ENCODE assay signal across 9 mouse cellular contexts in genomic region chr10:5867981-5868552, GRCm38 (mm10). TPM values are rescaled to one million over a fixed set of nuclear protein-coding genes. Genes with fewer than 3 reads are reported as not detected.
DNase-seq lines count a peak whose midpoint lies in the region; ATAC-seq and TF ChIP-seq lines count a peak whose summit lies in the region.
"Had no signal": no experiment of that assay in that cellular context is flagged by ENCODE, and none has a peak within 500 bp of the region (broad histone marks: within the 10 kb centered on the region; RNA-seq: fewer than 3 reads in every experiment).

No protein-coding gene starts in this region.

- WGBS in cerebellum, adult 2 months: 18% methylated on average over 11 of the region's 11 CpGs
- 41% methylated on average over 11 of the region's 11 CpGs for WGBS in hindbrain, embryonic 16.5 days

- H3K27me3 ChIP-seq in cerebellum, adult 2 months (ENCODE audit: control insufficient read depth, insufficient read depth, low read length): no peaks in the 10 kb centered on the region
- no peaks in the 10 kb centered on the region for H3K27me3 ChIP-seq in hindbrain, embryonic 16.5 days (replicated peaks; ENCODE audit: control insufficient read depth, insufficient read depth, low read length)
- H3K27me3 ChIP-seq: heart, embryonic 15.5 days had no signal

- no peaks in the 10 kb centered on the region for H3K36me3 ChIP-seq in hindbrain, embryonic 16.5 days (ENCODE audit: control insufficient read depth, insufficient read depth, low read length)
- H3K36me3 ChIP-seq: heart, embryonic 15.5 days had no signal

- peak overlapping the region; percentile 42 for H3K4me2 ChIP-seq in hindbrain, embryonic 16.5 days (ENCODE audit: low read length)
- H3K4me2 ChIP-seq: heart, embryonic 15.5 days had no signal

- no peak overlapping the region for H3K4me3 ChIP-seq in cerebellum, adult 2 months (replicated peaks; ENCODE audit: insufficient read depth, low read depth, low read length)
- H3K4me3 ChIP-seq in hindbrain, embryonic 16.5 days (ENCODE audit: low read length): no peak overlapping the region
- H3K4me3 ChIP-seq: heart, embryonic 15.5 days had no signal

- no peak overlapping the region for H3K9ac ChIP-seq in hindbrain, embryonic 16.5 days (ENCODE audit: low read depth, low read length)
- H3K9ac ChIP-seq: heart, embryonic 15.5 days had no signal

- TF ChIP-seq POLR2A in cerebellum, adult 2 months (IDR thresholded peaks at IDR 0.05; ENCODE audit: borderline replicate concordance, insufficient read depth, low read length): no peak

- intact Hi-C loops in gastrocnemius, postnatal 14 days (cut with DNase I; ENCODE audit: low total_unique reads): no loop called here

- peak; percentile 77 for ATAC-seq in hindbrain, embryonic 16.5 days
- ATAC-seq in activated CD4-positive, CD25-positive, alpha-beta regulatory T cell, adult 4 months: no peak

- DNase-seq in left cerebral cortex, adult 18-20 months (ENCODE audit: low spot score in 2 of 2): peak; percentile 17 to 28
- DNase-seq in left cerebral cortex, adult 11 months (ENCODE audit: low spot score): no peak
- DNase-seq in cerebellum, adult 2 months: peak; percentile 42 to 71
- peak; percentile 54 to 62 for DNase-seq in right cerebral cortex, postnatal 10 days (ENCODE audit: low spot score in 2 of 2)
- no peak for DNase-seq in gastrocnemius, postnatal 14 days

- no peaks in the 10 kb centered on the region for H3K9me3 ChIP-seq in hindbrain, embryonic 16.5 days (ENCODE audit: control insufficient read depth, low read length)
- H3K9me3 ChIP-seq: heart, embryonic 15.5 days had no signal

- no peak overlapping the region for H3K27ac ChIP-seq in cerebellum, adult 2 months (ENCODE audit: insufficient read depth, low read length)
- peak overlapping the region; percentile 29; the same call in 1 of the 2 replicates for H3K27ac ChIP-seq in hindbrain, embryonic 16.5 days (ENCODE audit: low read depth, low read length)
- H3K27ac ChIP-seq: heart, embryonic 15.5 days had no signal

- no peak for TF ChIP-seq CTCF in cerebellum, adult 2 months (IDR thresholded peaks at IDR 0.05; ENCODE audit: borderline replicate concordance, insufficient read depth, low read depth, low read length)

- peaks cover 3% of the 10 kb centered on the region; the same call in 1 of the 2 replicates for H3K4me1 ChIP-seq in cerebellum, adult 2 months (ENCODE audit: control insufficient read depth, insufficient read depth, low read length)
- H3K4me1 ChIP-seq in hindbrain, embryonic 16.5 days (ENCODE audit: control insufficient read depth, insufficient read depth, low read depth, low read length): peaks cover 10% of the 10 kb centered on the region
- H3K4me1 ChIP-seq: heart, embryonic 15.5 days had no signal

RNA-seq across cellular contexts. Expression of gene Mtrf1l, which starts 44.4 kb away (rescaled TPM):
- total RNA-seq in left cerebral cortex, adult 18-20 months (2021): 10 to 100 TPM in 1 of 2 experiments, 1 to 10 TPM in 1; 9.9 to 11.9 TPM
- polyA plus RNA-seq in cerebellum, adult 2 months (2012; rRNA removed): 5.8 and 7.0 TPM in 2 replicates
- polyA plus RNA-seq in hindbrain, embryonic 16.5 days (2015; fragmentation: Nextera tagmentation; extraction: Ambion mirVana): 9.6 and 10.7 TPM in 2 replicates
- polyA plus RNA-seq in activated CD4-positive, CD25-positive, alpha-beta regulatory T cell, adult 4 months (2017; shearing (Covaris generic)): 1 to 10 TPM; 4.4 to 5.5 TPM
- total RNA-seq in gastrocnemius, postnatal 14 days (2021): 1 to 10 TPM; 5.2 to 5.6 TPM

RNA-seq across cellular contexts. Expression of gene Rgs17, which starts 54.1 kb away (rescaled TPM):
- 10 to 100 TPM; 66.7 to 68.3 TPM for total RNA-seq in left cerebral cortex, adult 18-20 months (2021)
- polyA plus RNA-seq in cerebellum, adult 2 months (2012; rRNA removed): 16.2 and 18.7 TPM in 2 replicates
- polyA plus RNA-seq in hindbrain, embryonic 16.5 days (2015; fragmentation: Nextera tagmentation; extraction: Ambion mirVana): 31.4 and 39.0 TPM in 2 replicates
- polyA plus RNA-seq in activated CD4-positive, CD25-positive, alpha-beta regulatory T cell, adult 4 months (2017; shearing (Covaris generic)): not detected
- under 1 TPM; 0.08 to 0.24 TPM for total RNA-seq in gastrocnemius, postnatal 14 days (2021)
- total RNA-seq: MEL had no signal

Comparison
In these comparisons a context has a peak if more than half of its experiments do, and no peak if none do; other contexts are left out.
1. DNase-seq: peak in left cerebral cortex, adult 18-20 months (2 of 2), cerebellum, adult 2 months (2 of 2) and right cerebral cortex, postnatal 10 days (2 of 2); none in left cerebral cortex, adult 11 months (single experiment) and gastrocnemius, postnatal 14 days (single experiment).
2. RNA of gene Rgs17, which starts 54.1 kb away (polyA plus RNA-seq): 31.4 to 39.0 TPM in hindbrain, embryonic 16.5 days and 16.2 to 18.7 TPM in cerebellum, adult 2 months; not detected in activated CD4-positive, CD25-positive, alpha-beta regulatory T cell, adult 4 months; every median in the first group is over 10 times any median in the second.